Mouse (Mus musculus): ENCODE measurements around the gene Rundc3a.
"Not testable (repeated sequence)": the region's sequence is repeated elsewhere in the genome, so short reads cannot be mapped to it uniquely, and the experiment has no call there.

Rundc3a gene

DNA sequence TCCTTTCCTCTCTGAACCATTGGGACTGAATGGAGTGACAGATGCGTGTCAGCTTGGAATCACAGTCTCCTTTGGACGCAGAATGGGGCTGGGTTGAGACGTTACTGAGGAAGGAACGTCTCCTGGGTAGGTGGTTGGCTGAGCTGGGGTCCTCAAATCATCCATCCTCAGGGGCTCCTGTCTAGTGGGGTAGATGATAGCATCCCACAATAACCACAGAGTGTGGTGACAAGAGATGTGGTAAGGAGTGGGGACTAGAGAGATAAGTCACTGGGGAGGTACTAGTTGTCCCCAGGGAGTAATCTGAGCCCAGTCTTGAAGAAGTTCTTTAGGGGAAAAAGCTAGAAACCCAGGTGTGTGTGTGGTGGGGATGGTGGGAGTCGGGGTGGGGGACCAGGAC lies 24.9 kb upstream of the Rundc3a start:
- no peak for DNase-seq

DNA sequence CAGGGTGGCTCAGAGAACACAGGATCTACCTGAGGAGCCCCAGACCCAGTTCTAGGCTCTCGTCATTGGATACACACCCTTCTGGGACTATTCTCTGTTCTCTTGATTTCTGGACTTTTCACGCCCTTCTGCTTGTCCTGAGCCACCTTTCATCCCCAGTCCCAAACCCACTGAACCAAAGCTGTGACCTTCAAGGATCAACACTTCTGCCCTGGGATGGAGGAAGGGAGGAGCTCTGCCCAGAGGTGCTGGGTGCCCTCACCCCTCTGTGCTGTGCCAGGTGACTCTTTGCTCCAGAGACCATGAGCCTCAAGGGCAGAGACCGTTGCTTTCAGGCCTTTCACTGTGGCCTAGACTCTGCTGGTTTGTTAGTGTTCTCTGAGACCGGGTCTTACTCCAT lies 23.9 kb upstream of the Rundc3a start:
- DNase-seq: no peak

DNA sequence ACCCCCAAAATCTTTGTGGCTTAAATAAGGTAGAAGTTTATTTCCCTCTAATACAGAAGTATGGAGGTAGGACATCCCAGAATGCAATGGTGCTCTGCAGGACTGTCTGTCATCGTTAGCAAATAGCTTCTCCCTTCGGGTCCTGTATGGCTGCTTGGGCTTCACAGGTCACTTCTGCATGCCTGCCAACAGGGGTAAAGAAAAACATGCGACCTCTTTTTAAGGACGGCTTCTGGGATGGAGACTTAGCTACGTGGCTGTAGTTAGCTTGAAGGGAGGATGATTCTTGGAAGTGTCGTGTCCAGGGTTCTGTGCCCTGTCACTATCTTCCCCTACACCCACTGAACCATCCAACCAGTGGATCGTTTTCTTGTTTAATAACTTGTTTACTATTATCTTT lies 22.9 kb upstream of the Rundc3a start:
- DNase-seq: no peak

DNA sequence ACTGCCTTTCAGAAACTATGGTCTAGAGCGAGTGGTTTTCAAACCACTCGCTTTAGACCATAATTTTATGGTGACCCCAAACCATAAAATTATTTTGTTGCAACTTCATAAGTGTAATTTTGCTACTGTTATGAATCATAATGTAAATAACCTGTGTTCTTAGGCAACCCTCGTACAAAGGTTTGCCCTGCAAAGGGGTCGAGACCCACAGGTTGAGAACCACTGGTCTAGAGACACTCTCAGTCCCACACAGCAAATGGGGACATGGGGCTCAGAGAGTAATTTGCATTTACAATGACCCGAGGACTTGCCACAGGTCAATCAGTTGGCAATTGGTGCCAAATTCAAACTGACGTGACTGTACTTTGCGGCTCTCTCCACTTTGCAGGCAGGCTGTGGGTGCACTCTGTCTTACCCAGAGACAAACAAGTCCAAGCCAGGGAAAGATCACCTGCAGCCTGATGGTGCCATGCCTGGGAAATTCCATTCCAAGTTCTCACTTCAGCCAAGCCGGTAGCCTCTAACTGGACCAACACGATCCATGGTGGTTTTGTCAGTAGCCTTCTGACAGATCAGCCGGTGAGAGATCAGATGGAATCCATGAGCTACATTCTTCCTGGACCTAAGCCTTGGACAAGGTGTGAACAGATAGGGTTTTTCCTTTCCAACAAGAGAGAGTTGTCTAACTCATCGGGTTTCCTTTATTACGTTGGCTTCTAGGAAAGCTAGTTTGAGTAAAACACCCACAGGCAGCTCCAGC lies 21.1 kb upstream of the Rundc3a start:
- no peak for DNase-seq

- DNase-seq: no peak
These were observed 20.3 kb upstream of the Rundc3a start for GRCm38 (mm10) chr11:102372936-102373335.

DNA sequence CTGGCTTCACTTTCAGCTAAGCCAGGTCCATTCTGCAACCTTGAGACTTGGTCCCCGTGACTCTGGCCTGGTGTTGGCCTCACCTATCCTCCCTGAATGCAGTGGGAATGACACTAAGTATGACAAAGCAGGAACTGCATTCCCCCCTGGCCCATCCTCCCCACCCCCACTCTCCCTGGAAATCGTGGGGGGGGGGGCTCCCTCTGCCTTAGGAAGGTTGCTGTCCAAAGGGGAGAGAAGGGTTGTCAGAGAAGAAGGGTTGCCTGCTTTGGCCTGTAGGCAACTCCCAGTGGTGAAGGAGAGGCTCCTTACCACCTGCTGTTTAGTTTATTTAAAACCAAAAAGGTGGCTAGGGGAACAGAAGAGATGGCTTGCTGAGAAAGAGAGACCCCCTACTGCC lies 19.6 kb upstream of the Rundc3a start:
- DNase-seq: no peak

GRCm38 (mm10) chr11:102374108-102374725 lies 19.0 kb upstream of the Rundc3a start:
- DNase-seq: no peak

- peak; percentile 72 to 75 for DNase-seq
These were observed 17.7 kb upstream of the Rundc3a start for GRCm38 (mm10) chr11:102375196-102376173.

DNA sequence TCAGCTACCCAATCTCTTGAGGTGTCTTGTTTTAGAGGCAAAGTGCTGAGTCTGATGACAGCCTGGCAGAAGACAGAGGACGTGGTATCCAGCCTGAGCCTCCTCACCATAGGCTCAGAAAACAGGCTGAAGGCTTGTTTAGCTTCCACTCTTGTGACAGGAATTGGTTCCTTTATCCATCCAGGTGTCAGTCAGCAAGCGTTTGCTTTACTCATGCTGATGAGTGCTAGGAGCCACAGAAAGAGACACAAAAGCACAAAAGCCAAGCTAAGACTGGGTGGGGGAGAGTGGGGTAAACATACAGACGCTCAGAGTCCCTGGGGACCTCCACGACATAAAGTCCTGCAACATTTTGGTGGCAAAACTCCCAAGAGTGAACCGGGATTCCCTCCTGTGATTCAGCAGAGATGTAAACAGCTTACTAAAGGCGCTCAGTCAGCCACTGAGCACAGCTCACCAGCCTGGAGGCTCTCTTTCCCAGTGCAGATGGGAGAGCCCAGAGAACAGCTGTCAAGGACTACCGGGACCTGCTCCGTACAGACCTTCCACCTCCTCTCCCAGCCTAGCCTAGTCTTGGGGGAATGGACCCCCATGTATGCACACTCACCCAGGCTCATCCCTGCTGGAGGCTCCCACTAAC lies 16.9 kb upstream of the Rundc3a start:
- no peak for DNase-seq

GRCm38 (mm10) chr11:102377186-102377585 lies 16.0 kb upstream of the Rundc3a start:
- DNase-seq: no peak

- DNase-seq: no peak
These were observed 13.1 kb upstream of the Rundc3a start for GRCm38 (mm10) chr11:102380091-102380490.

DNA sequence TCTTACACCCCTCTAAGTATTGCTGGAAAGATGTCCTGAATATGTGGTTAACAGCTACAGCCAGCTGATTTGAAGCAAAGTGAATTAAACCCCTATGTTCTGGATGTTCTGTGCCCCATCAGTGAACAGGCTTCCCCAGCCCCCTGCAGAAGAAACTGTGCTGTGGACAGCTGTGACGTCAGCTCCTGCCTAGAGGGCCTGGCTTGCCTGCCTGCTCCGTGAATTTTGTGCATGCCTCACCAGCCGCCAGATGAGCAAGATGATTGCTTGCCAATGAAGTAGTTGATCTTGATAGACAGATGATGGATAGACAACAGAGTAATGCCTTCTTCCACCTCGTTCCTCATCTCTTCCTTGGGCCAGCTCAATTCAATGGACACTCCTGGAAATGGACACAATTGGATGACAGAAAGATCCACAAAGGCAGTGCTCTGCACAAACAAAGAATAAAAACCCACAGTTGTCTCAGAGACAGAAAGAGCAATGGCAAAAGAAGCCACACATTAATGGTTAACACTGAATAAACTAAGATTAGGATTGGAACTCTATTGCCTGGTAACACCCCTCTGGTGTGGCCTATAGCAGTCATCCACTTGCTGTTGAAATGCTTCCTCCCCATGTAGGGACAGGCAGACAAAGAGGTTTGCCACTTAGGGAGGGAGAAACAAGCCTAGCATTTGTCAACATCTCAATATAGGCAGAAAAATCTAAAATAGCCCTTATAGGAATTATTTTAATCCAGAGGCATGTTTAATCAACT lies 11.7 kb upstream of the Rundc3a start:
- DNase-seq: no peak

- no peak for DNase-seq
These were observed 10.4 kb upstream of the Rundc3a start for GRCm38 (mm10) chr11:102382794-102383193.

DNA sequence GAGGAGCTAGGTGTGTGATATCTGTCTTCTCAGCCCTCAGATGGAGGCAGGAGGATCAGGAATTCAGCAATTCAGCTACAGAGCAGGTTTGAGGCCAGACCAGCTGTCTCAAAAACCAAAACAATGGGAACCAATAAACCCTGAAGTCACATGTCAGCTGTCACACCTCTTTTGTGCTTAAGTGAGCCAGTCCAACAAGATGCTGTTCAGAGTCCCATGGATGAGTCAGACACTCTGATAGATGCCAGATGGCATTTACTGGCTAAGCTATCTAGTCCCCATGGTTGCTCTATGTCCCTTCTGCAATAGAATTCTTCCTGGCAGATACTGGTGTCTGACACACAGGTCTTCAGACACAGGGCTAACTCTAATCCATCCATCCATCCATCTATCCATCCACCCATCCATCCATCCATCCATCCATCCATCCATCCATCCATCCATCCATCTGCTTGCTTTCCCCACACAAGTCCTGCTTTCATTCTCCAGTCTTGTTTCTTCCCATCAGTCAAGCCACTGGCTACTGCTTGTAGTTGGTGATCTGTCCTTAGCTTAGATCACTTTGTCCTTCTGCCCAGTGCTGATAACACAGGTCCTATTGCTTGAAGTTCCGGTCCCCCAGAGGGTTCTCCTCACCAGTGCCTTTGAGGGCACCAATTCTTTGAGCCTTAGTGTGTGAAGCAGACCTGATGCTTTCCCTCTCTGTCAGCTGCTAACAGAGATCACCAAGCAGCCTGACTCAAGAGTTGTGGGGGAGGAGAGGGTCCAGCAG lies 9.7 kb upstream of the Rundc3a start:
- peak; percentile 48 to 54 for DNase-seq

GRCm38 (mm10) chr11:102384418-102384817 lies 8.8 kb upstream of the Rundc3a start:
- peak; percentile 27 to 39 for DNase-seq

DNA sequence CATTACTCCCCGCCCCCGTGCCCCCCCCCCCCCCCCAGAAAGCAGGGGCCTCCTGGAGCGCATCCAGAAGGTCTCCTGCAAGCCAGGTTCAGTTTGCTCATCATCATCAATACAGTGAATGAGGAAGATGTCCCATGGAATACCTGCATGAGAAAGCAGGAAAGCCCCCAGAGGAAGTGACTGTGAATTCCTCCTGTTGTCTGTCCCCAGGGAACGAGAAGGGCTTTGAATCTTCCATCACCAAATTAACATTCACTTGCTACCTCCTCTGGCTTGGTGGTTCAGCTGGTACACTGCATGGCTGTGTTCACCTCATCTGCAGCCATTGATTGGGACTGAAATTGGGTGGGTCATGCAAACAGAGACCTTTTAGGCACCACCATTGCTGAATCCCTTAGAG lies 8.1 kb upstream of the Rundc3a start:
- no peak for DNase-seq

DNA sequence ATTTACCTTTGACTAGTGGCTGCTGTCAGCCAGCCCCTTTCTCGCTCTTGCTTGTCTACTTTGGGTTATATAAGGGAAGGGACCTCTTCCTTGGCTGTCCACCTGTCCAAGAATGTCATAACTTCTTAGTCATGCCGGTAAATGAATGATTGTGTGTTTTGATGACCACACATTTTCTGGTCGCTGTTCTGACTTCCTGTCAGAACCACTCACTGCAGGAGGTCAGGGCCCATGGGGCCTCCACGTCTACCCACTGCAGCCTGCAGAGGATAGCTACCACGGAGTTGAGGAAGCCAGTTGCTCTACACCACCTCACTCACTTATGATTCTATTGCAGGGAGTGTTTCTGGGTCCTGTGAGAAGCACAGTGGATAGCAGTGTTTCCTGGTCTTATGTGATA lies 7.1 kb upstream of the Rundc3a start:
- no peak for DNase-seq

- DNase-seq: not testable (repeated sequence)
These were observed 3.8 kb upstream of the Rundc3a start for GRCm38 (mm10) chr11:102389436-102389835.

DNA sequence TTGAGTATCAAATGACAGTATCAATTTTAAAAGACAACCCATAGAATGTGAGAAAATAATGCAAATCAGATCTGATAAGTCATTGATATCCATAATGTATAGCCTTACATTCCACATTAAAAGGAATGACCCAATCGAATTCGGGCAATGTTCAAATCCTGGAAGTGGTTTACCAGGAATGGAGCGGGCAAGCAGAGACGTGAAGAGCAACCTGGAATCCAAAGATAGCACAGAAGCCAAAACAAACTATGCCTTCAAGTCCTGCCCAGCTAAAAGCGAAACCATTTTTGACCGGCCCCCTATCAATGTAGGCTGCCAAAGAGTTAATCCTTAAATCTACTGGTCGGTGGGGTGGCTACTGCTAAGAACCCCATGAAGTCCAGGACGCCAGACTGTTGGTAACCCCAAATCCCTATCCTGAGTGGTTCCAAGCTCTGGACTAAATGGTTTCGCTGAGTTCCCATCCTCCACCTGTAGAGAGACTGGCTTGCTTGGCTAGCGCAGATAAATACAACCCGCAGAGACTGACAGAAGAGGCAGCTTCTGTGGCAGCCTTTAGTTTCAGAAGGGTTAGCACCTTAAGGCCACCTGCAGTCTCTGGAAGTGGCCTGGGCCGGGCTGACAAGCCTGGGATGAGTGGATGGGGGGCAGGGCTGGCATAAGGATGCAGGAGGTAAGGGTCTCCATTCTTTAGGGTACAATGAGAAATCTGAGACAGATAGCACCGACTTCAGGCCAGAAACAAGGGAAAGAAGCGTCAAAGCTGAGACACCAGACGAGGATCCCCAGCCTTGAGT lies 564 bp upstream of the Rundc3a start:
- DNase-seq: peak in 1 of 2 experiments; percentile 56

GRCm38 (mm10) chr11:102393719-102394420 lies 667 bp downstream of the Rundc3a start:
- DNase-seq: peak; percentile 72 to 77

Data from cerebellum, postnatal 25 days (tissue).